Mouse (Mus musculus) MEL (cell line): ENCODE measurements at regions not wholly inside any gene's neighbourhood (a gene's known extent, or its start where the extent isn't known, plus 50 kb on each side); places are given as distances from the start of the nearest gene placed in this dataset.

Experiments used
- DNase-seq: peaks from one replicate; pipeline ENCODE4 v3.0.0; 2011; ENCODE audit warnings: low read depth, low spot score
- H3K27ac ChIP-seq: 2 replicates; pipeline ENCODE4 v1.5.1; 2012; ENCODE audit warnings: low read depth, mild to moderate bottlenecking, control low read depth, low read length, moderate library complexity; ENCODE audit not compliant: control insufficient read depth
- H3K27me3 ChIP-seq, 2 experiments: fragments of 150-350 bp in 1 of 2; sonication (generic) in 1 of 2; 2 replicates each; pipeline ENCODE4 v1.6.1; 2012; ENCODE audit warnings: low read length in 2 of 2, mild to moderate bottlenecking in 2 of 2, improper control_type of control experiment in 1 of 2, moderate library complexity in 1 of 2; ENCODE audit not compliant: insufficient read depth in 2 of 2, control insufficient read depth in 1 of 2
- H3K36me3 ChIP-seq, 2 experiments: 2 replicates each; pipeline ENCODE4 v1.6.1; 2012 to 2014; ENCODE audit warnings: low read length in 2 of 2, improper control_type of control experiment in 1 of 2, inconsistent platforms in 1 of 2, mild to moderate bottlenecking in 1 of 2; ENCODE audit not compliant: insufficient read depth in 2 of 2, control insufficient read depth in 1 of 2
- H3K4me1 ChIP-seq, 2 experiments: fragments of 150-350 bp in 1 of 2; sonication (generic) in 1 of 2; 2 replicates each; pipeline ENCODE4 v1.6.1; 2012; ENCODE audit warnings: low read length in 2 of 2, improper control_type of control experiment in 1 of 2, mild to moderate bottlenecking in 1 of 2; ENCODE audit not compliant: insufficient read depth in 2 of 2, control insufficient read depth in 1 of 2
- H3K4me3 ChIP-seq, 2 experiments: fragments of 150-350 bp in 1 of 2; sonication (generic) in 1 of 2; 2 replicates each; pipeline ENCODE4 v1.5.1; 2012; ENCODE audit warnings: low read depth in 2 of 2, low read length in 2 of 2, mild to moderate bottlenecking in 2 of 2, moderate library complexity in 2 of 2, control low read depth in 1 of 2, improper control_type of control experiment in 1 of 2; ENCODE audit not compliant: control insufficient read depth in 1 of 2, insufficient read depth in 1 of 2
- H3K79me2 ChIP-seq: 2 replicates; pipeline ENCODE4 v1.6.1; 2012; ENCODE audit warnings: mild to moderate bottlenecking, low read length, moderate library complexity; ENCODE audit not compliant: control insufficient read depth, poor library complexity, insufficient read depth
- H3K9ac ChIP-seq: 2 replicates; pipeline ENCODE4 v1.6.1; 2012; ENCODE audit warnings: low read depth, mild to moderate bottlenecking, control low read depth, low read length, moderate library complexity; ENCODE audit not compliant: control insufficient read depth, poor library complexity, severe bottlenecking
- H3K9me3 ChIP-seq: fragments of 150-350 bp; sonication (generic); replicated peaks from 2 replicates; pipeline ENCODE4 v1.6.1; 2012; ENCODE audit warnings: mild to moderate bottlenecking, low read length, improper control_type of control experiment, moderate library complexity; ENCODE audit not compliant: insufficient read depth
- BHLHE40 ChIP-seq: IDR thresholded peaks from 2 replicates; pipeline ENCODE4 v1.6.1; 2012; ENCODE audit warnings: low read depth, mild to moderate bottlenecking, inconsistent platforms, low read length, improper control_type of control experiment, borderline replicate concordance
- CHD2 ChIP-seq: IDR thresholded peaks from 2 replicates; pipeline ENCODE4 v1.6.1; 2011; ENCODE audit warnings: low read length, improper control_type of control experiment
- CTCF ChIP-seq, 3 experiments: IDR thresholded peaks in 2 of 3; conservative IDR thresholded peaks in 1 of 3; 2 replicates each; pipeline ENCODE4 v1.5.1; 2011 to 2012; ENCODE audit warnings: low read length in 3 of 3, low read depth in 2 of 3, mild to moderate bottlenecking in 2 of 3, improper control_type of control experiment in 1 of 3, inconsistent platforms in 1 of 3, mixed read lengths in 1 of 3, moderate library complexity in 1 of 3; ENCODE audit not compliant: control insufficient read depth in 1 of 3, insufficient read depth in 1 of 3, poor library complexity in 1 of 3, severe bottlenecking in 1 of 3
- E2F4 ChIP-seq: IDR thresholded peaks from 2 replicates; pipeline ENCODE4 v1.6.1; 2011; ENCODE audit warnings: low read depth, low read length, improper control_type of control experiment, borderline replicate concordance
- EP300 ChIP-seq, 2 experiments: IDR thresholded peaks; 2 replicates each; pipeline ENCODE4 v1.6.1; 2011; ENCODE audit warnings: improper control_type of control experiment in 2 of 2, low read length in 2 of 2, low read depth in 1 of 2, mild to moderate bottlenecking in 1 of 2
- ETS1 ChIP-seq: IDR thresholded peaks from 2 replicates; pipeline ENCODE4 v1.6.1; 2012; ENCODE audit warnings: low read depth, mild to moderate bottlenecking, inconsistent platforms, low read length, improper control_type of control experiment, moderate library complexity
- GABPA ChIP-seq: IDR thresholded peaks from 2 replicates; pipeline ENCODE4 v1.6.1; 2012; ENCODE audit warnings: low read depth, mild to moderate bottlenecking, inconsistent platforms, low read length, improper control_type of control experiment, moderate library complexity
- GATA1 ChIP-seq: IDR thresholded peaks from 2 replicates; pipeline ENCODE4 v1.6.1; 2011; ENCODE audit warnings: low read depth, low read length, improper control_type of control experiment
- KAT2A ChIP-seq: conservative IDR thresholded peaks from 2 replicates; pipeline ENCODE4 v1.6.1; 2012; ENCODE audit warnings: low read depth, low read length, improper control_type of control experiment, inconsistent platforms
- MAFK ChIP-seq: IDR thresholded peaks from 2 replicates; pipeline ENCODE4 v1.6.1; 2011; ENCODE audit warnings: low read depth, mild to moderate bottlenecking, low read length, improper control_type of control experiment, borderline replicate concordance
- MAX ChIP-seq: IDR thresholded peaks from 2 replicates; pipeline ENCODE4 v1.6.1; 2011; ENCODE audit warnings: low read length, improper control_type of control experiment
- MEF2A ChIP-seq: IDR thresholded peaks from 2 replicates; pipeline ENCODE4 v1.6.1; 2014; ENCODE audit warnings: low read depth, mild to moderate bottlenecking, inconsistent platforms, low read length, improper control_type of control experiment; ENCODE audit not compliant: poor library complexity, insufficient replicate concordance, severe bottlenecking; ENCODE audit errors: extremely low read depth
- MXI1 ChIP-seq: IDR thresholded peaks from 2 replicates; pipeline ENCODE4 v1.6.1; 2011; ENCODE audit warnings: mild to moderate bottlenecking, low read depth, low read length, improper control_type of control experiment
- MYC ChIP-seq: IDR thresholded peaks from 2 replicates; pipeline ENCODE4 v1.6.1; 2011; ENCODE audit warnings: low read depth, mild to moderate bottlenecking, low read length, improper control_type of control experiment, moderate library complexity
- POLR2A ChIP-seq, 2 experiments: IDR thresholded peaks; 2 replicates each; pipeline ENCODE4 v1.6.1; 2011 to 2012; ENCODE audit warnings: low read length in 2 of 2, mild to moderate bottlenecking in 2 of 2, control low read depth in 1 of 2, improper control_type of control experiment in 1 of 2, low read depth in 1 of 2, moderate library complexity in 1 of 2; ENCODE audit not compliant: control insufficient read depth in 1 of 2, insufficient read depth in 1 of 2, poor library complexity in 1 of 2
- POLR2AphosphoS2 ChIP-seq: IDR thresholded peaks from 2 replicates; pipeline ENCODE4 v1.6.1; 2011; ENCODE audit warnings: low read length, improper control_type of control experiment
- RAD21 ChIP-seq: IDR thresholded peaks from 2 replicates; pipeline ENCODE4 v1.6.1; 2011; ENCODE audit warnings: mild to moderate bottlenecking, low read depth, low read length, improper control_type of control experiment
- RCOR1 ChIP-seq: IDR thresholded peaks from 2 replicates; pipeline ENCODE4 v1.6.1; 2012; ENCODE audit warnings: low read depth, mild to moderate bottlenecking, inconsistent platforms, low read length, improper control_type of control experiment
- SMC3 ChIP-seq: IDR thresholded peaks from 2 replicates; pipeline ENCODE4 v1.6.1; 2011; ENCODE audit warnings: low read depth, low read length, improper control_type of control experiment
- UBTF ChIP-seq: IDR thresholded peaks from 2 replicates; pipeline ENCODE4 v1.6.1; 2012; ENCODE audit warnings: low read depth, mild to moderate bottlenecking, inconsistent platforms, low read length, improper control_type of control experiment, moderate library complexity, borderline replicate concordance; ENCODE audit not compliant: insufficient read depth
- USF1 ChIP-seq: IDR thresholded peaks from 2 replicates; pipeline ENCODE4 v1.6.1; 2014; ENCODE audit warnings: low read depth, mild to moderate bottlenecking, inconsistent platforms, low read length, improper control_type of control experiment, moderate library complexity
- USF2 ChIP-seq, 2 experiments: IDR thresholded peaks; 2 replicates each; pipeline ENCODE4 v1.6.1; 2011 to 2012; ENCODE audit warnings: improper control_type of control experiment in 2 of 2, low read length in 2 of 2, borderline replicate concordance in 1 of 2, inconsistent platforms in 1 of 2, low read depth in 1 of 2, mild to moderate bottlenecking in 1 of 2; ENCODE audit not compliant: insufficient read depth in 1 of 2
- ZNF384 ChIP-seq: IDR thresholded peaks from 2 replicates; pipeline ENCODE4 v1.6.1; 2012; ENCODE audit warnings: low read depth, mild to moderate bottlenecking, inconsistent platforms, low read length, improper control_type of control experiment

DNA sequence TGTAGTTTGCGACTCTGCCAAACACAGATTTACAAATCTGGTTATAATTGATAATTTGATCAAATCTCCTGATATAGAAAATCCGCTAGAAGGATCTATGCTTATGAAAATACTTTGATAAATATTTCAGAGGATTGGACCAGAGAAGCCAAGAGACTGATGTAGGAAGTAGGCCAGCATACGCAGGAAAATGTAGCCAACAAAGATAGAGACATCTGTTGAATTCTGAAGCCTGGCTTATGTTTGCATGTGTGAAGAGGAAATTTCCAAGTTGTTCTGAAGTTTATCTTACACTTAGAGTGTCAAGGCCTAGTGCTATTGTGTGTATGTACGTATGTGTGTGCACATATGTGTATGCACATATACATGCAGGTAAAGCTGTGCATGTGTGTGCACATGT lies 255.2 kb upstream of the Ddx18 start:
- TF ChIP-seq KAT2A (no peak), POLR2AphosphoS2 (no peak), MXI1 (no peak), RCOR1 (no peak), GATA1 (no peak), SMC3 (no peak), UBTF (no peak), E2F4 (no peak), ETS1 (no peak), USF2 (IDR thresholded peaks at IDR 0.05; ENCODE audit: borderline replicate concordance in 1 of 2, insufficient read depth in 1 of 2, low read depth in 1 of 2, low read length in 2 of 2) (no peak), USF1 (no peak), ZNF384 (no peak), MAX (no peak)
- Histone ChIP-seq H3K4me3 (no peak overlapping the region), H3K36me3 (no peaks in the 10 kb centered on the region), H3K27me3 (no peaks in the 10 kb centered on the region), H3K9ac (no peak overlapping the region), H3K27ac (no peak overlapping the region), H3K9me3 (no peaks in the 10 kb centered on the region), H3K79me2 (no peaks in the 10 kb centered on the region), H3K4me1 (no peaks in the 10 kb centered on the region)
- no peak for DNase-seq

DNA sequence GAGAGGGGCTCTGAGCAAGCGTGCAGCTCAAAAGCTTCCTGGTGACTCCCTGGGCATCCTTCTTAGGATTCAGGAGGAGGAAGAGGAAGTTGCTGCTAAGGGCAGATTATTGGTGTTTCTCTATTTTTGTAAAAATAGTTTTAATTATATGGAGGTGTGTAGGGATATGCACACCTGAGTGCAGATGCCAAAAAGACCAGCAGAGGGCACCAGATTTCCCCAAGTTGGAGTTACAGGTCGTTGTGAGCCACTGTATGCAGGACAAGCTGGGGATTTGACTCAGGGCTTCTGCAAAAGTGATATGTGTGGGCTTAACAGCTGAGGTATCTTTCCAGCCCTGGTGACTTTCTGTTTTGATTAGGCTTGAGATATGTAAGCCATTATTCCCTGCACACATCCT lies 235.5 kb upstream of the Ddx18 start:
- no peak overlapping the region for H3K9ac ChIP-seq
- no peaks in the 10 kb centered on the region for H3K4me1 ChIP-seq
- H3K27me3 ChIP-seq, result no peaks in the 10 kb centered on the region
- H3K9me3 ChIP-seq, result no peaks in the 10 kb centered on the region
- H3K27ac ChIP-seq, result no peak overlapping the region
- TF ChIP-seq EP300 (IDR thresholded peaks at IDR 0.05; ENCODE audit: low read depth in 1 of 2, low read length in 2 of 2) (no peak), CTCF (IDR thresholded peaks at IDR 0.05 in 2 of 3, conservative IDR thresholded peaks at IDR 0.05 in 1 of 3; ENCODE audit: control insufficient read depth in 1 of 3, insufficient read depth in 1 of 3, low read depth in 2 of 3, low read length in 3 of 3, poor library complexity in 1 of 3, severe bottlenecking in 1 of 3) (peak; percentile 21 to 37 (median 22); a peak in 5 of 6 replicates), MEF2A (no peak), E2F4 (no peak), GABPA (no peak), MYC (no peak), MAFK (no peak), RCOR1 (no peak), BHLHE40 (no peak), POLR2A (IDR thresholded peaks at IDR 0.05; ENCODE audit: control insufficient read depth in 1 of 2, insufficient read depth in 1 of 2, low read depth in 1 of 2, low read length in 2 of 2, poor library complexity in 1 of 2) (no peak), RAD21 (peak; percentile 8), MAX (no peak), ZNF384 (no peak), CHD2 (no peak)
- no peak overlapping the region for H3K4me3 ChIP-seq
- H3K79me2 ChIP-seq, result no peaks in the 10 kb centered on the region
- H3K36me3 ChIP-seq, result no peaks in the 10 kb centered on the region
- DNase-seq, result peak; percentile 12
